Mouse (Mus musculus) adrenal gland (tissue): ENCODE results near the gene Bex1.

ENCODE experiments used
- intact Hi-C: fragments of 180-260 bp; cut with DNase I; formaldehyde crosslinking; loops from one replicate; pipeline ENCODE4 v1.15.1; 2025
- microRNA-seq, 2 experiments: library from miRNA; unstranded; fragments of <30 nt; microRNA quantifications; one replicate each; pipeline ENCODE4; 2019

Gene Bex1

DNA sequence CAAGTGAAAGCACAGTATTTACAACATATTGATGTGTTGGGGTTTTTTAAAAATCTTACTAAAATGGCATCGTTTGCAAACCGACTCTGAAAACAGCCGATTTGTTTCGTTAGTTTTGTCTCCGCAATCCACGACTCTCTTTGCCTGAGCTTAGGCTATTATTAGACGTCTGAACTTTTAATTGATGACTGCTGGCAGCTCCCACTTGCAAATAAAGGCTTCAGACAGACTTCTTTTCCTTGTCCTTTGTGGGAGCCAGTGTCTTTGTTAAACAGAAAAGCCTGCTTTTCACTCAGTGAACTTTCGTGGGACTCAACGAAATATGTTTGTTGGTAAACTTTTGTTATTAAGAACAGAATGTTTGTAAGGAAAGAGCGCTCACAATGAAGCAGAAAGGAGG is 42.5 kb downstream of the Bex1 start:
- intact Hi-C loops: no loop called here

DNA sequence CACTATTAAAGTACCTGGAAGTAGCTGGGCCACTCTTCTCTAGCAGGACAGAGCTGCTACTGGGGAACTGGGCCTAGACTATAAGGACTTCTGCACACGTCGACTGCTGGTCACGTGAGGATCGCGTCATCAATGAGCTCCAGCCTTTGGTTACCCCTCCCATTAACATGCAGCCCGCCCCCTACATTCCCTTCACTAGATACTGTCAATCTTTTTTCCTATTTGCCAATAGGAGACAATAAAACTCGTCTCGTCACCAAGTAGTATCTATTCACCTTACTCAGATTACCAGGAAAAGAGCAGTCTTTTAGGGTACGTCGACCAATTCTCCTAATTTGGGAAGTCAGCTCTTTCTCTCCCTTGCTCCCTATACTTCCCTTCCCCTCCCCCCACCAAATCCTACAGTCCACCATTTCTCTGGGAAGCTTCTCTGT is 43.2 kb downstream of the Bex1 start, which contains the start of gene Tceal8:
Gene Tceal8, minus strand, starts transcription at position 225 of the 434 bp plus-strand sequence.
- intact Hi-C loops: no loop called here

DNA sequence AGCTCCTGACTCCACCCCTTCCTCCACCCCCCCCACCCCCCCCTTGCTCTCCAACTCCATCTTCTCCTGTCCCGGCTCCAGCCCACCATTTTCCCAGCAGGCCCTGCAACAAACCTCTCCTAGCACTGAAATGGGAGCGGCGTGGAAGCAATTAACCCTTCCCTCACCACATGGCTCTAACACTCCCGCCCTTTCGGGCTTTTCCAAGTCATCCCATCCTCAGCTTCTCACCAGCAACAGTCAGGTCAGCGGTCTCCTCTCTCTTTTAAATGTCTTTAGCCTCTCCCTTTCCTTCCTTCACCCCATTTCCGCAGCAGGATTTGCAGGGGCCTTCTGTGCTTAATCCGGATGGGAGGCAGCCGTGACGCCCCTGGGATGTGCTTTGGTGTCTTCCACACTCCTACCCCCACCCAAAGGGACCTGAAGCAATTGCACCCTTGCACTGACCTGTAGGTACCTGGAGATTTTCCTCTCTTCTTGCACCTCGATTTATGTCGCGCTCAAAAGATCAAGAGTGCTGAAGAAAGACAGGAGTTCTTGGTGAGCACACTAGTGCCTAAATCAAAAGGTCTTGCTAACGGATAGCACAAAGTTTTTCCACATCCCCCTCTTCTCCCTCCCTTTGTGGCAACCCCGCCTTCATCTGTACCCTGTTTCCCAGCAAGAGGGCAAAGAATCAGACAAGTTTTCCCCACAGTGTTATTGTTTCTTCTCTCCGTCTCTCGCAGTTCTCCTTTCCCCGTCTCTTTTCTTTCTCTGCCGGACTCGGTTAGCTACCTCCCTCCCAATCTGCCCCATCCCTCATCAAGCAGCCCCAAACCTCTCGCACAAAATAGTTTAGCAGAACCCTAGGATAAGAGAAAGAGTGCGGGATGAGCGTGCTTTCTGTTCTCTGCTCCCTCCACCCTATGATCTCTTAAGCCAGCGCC is 43.9 kb downstream of the Bex1 start:
- intact Hi-C loops: no loop called here

DNA sequence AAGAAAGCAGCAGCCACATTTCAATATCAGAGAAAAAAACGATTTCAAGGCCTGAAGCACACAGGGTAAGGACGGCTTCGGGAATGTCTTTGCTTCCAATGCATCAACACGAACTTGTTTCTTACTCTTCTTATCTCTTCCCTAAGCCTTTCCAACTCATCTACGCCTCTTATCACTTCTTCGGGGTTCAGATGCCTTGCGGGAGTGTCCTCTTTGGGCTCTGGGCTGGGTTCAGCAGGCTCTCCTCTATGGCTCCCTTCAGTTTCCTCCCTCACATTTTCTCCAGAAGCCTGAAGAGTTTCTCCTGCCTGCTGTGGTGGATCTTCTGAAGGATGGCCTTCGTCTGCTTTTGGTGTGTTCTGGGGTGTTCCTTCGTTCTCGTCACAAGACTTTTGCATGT is 44.7 kb downstream of the Bex1 start:
- intact Hi-C loops: no loop called here

Small RNAs within 50 kb of the gene (microRNA-seq; reads per million reads assigned to microRNA genes)
- 0 reads per million in 2 experiments for gene Mir6383
